Mouse (Mus musculus): ENCODE data around the gene Zfp456. TPM values are rescaled to one million over a fixed set of nuclear protein-coding genes. Genes with fewer than 3 reads are reported as not detected.
"Not testable (repeated sequence)": the region's sequence is repeated elsewhere in the genome, so short reads cannot be mapped to it uniquely, and the experiment has no call there.

Gene Zfp456
- total and polyA plus RNA-seq, 2 experiments from 2014 or later = 0.23 to 0.57 TPM

GRCm38 (mm10) chr13:67413634-67414033 is 38.0 kb upstream of the Zfp456 start:
- TF ChIP-seq CTCF (IDR thresholded peaks at IDR 0.05; ENCODE audit: low read depth) = peak; percentile 49
- H3K4me1 ChIP-seq (ENCODE audit: insufficient read depth); H3K4me3 ChIP-seq (ENCODE audit: low read depth, low read length); DNase-seq; H3K27ac ChIP-seq (ENCODE audit: low read depth, low read length); H3K4me2 ChIP-seq (ENCODE audit: low read depth); H3K27me3 ChIP-seq (ENCODE audit: insufficient read depth, low read length); H3K36me3 ChIP-seq (ENCODE audit: insufficient read depth); H3K9me3 ChIP-seq (ENCODE audit: low read length); H3K9ac ChIP-seq: not testable (repeated sequence)
- 76% methylated on average over 3 of the region's 3 CpGs for WGBS
- ATAC-seq = peak; percentile 53; the same call in 1 of the 2 replicates

- H3K36me3 ChIP-seq (ENCODE audit: insufficient read depth); H3K4me1 ChIP-seq (ENCODE audit: insufficient read depth); H3K27ac ChIP-seq (ENCODE audit: low read depth, low read length); H3K27me3 ChIP-seq (ENCODE audit: insufficient read depth, low read length); H3K9me3 ChIP-seq (ENCODE audit: low read length): not testable (repeated sequence)
- Histone ChIP-seq H3K4me2 (ENCODE audit: low read depth) (peak within 1 kb of the TSS; percentile 69), H3K4me3 (ENCODE audit: low read depth, low read length) (peak within 1 kb of the TSS; percentile 56), H3K9ac (peak within 1 kb of the TSS; percentile 45)
- WGBS = 2% methylated on average over 14 of the region's 16 CpGs
- DNase-seq = peak; percentile 68
- ATAC-seq = peak; percentile 95
These were observed 23.7 kb upstream of the Zfp456 start, which contains the start of gene Zfp429 for GRCm38 (mm10) chr13:67399183-67399903. Gene Zfp429 (minus strand): TSS chr13:67399819.

- not testable (repeated sequence) for DNase-seq; ATAC-seq; H3K27ac ChIP-seq (ENCODE audit: low read depth, low read length); H3K4me2 ChIP-seq (ENCODE audit: low read depth); H3K27me3 ChIP-seq (ENCODE audit: insufficient read depth, low read length); H3K9ac ChIP-seq; H3K36me3 ChIP-seq (ENCODE audit: insufficient read depth); H3K9me3 ChIP-seq (ENCODE audit: low read length); H3K4me1 ChIP-seq (ENCODE audit: insufficient read depth); H3K4me3 ChIP-seq (ENCODE audit: low read depth, low read length)
- 55% methylated on average over 3 of the region's 3 CpGs for WGBS
These were observed 645 bp upstream of the Zfp456 start for GRCm38 (mm10) chr13:67376255-67376654.

- Histone ChIP-seq H3K4me3 (ENCODE audit: low read depth, low read length) (peak within 1 kb of the TSS; percentile 70), H3K27me3 (ENCODE audit: insufficient read depth, low read length) (no peaks in the 10 kb centered on the region), H3K9ac (peak within 1 kb of the TSS; percentile 51), H3K4me1 (ENCODE audit: insufficient read depth) (peaks cover 5% of the 10 kb centered on the region; the same call in 1 of the 2 replicates), H3K4me2 (ENCODE audit: low read depth) (peak within 1 kb of the TSS; percentile 63), H3K36me3 (ENCODE audit: insufficient read depth) (no peaks in the 10 kb centered on the region), H3K9me3 (ENCODE audit: low read length) (no peaks in the 10 kb centered on the region), H3K27ac (ENCODE audit: low read depth, low read length) (0 out of 2 replicates have a peak within 1 kb of the TSS, but pooled peaks have one; percentile 22)
- peak; percentile 34; the same call in 1 of the 2 replicates for TF ChIP-seq CTCF (IDR thresholded peaks at IDR 0.05; ENCODE audit: low read depth)
- ATAC-seq = peak; percentile 97
- peak; percentile 90 for DNase-seq
- under 1% methylated on average over 15 of the region's 15 CpGs for WGBS
These were observed 15.4 kb downstream of the Zfp456 start, which contains the start of the genes Gm28044 and Zfp953 for GRCm38 (mm10) chr13:67360131-67360744. Gene Gm28044 (minus strand): TSS chr13:67360536. Gene Zfp953 (minus strand): TSS chr13:67360605.

GRCm38 (mm10) chr13:67351854-67352253 is 23.8 kb downstream of the Zfp456 start:
- Histone ChIP-seq H3K36me3 (ENCODE audit: insufficient read depth) (no peaks in the 10 kb centered on the region), H3K4me3 (ENCODE audit: low read depth, low read length) (no peak overlapping the region), H3K27me3 (ENCODE audit: insufficient read depth, low read length) (no peaks in the 10 kb centered on the region), H3K9ac (no peak overlapping the region), H3K4me2 (ENCODE audit: low read depth) (no peak overlapping the region), H3K9me3 (ENCODE audit: low read length) (no peaks in the 10 kb centered on the region), H3K4me1 (ENCODE audit: insufficient read depth) (no peaks in the 10 kb centered on the region), H3K27ac (ENCODE audit: low read depth, low read length) (no peak overlapping the region)
- TF ChIP-seq CTCF (IDR thresholded peaks at IDR 0.05; ENCODE audit: low read depth) = no peak
- ATAC-seq = no peak
- DNase-seq = no peak

- no peak for TF ChIP-seq CTCF (IDR thresholded peaks at IDR 0.05; ENCODE audit: low read depth)
- no peaks in the 10 kb centered on the region for H3K27me3 ChIP-seq (ENCODE audit: insufficient read depth, low read length)
- no peak overlapping the region for H3K9ac ChIP-seq
- H3K4me3 ChIP-seq (ENCODE audit: low read depth, low read length) = no peak overlapping the region
- H3K9me3 ChIP-seq (ENCODE audit: low read length) = no peaks in the 10 kb centered on the region
- ATAC-seq = no peak
- no peak for DNase-seq
- no peaks in the 10 kb centered on the region for H3K4me1 ChIP-seq (ENCODE audit: insufficient read depth)
- H3K4me2 ChIP-seq (ENCODE audit: low read depth) = no peak overlapping the region
- no peak overlapping the region for H3K27ac ChIP-seq (ENCODE audit: low read depth, low read length)
- H3K36me3 ChIP-seq (ENCODE audit: insufficient read depth) = no peaks in the 10 kb centered on the region
- WGBS = 95% methylated on average over 2 of the region's 2 CpGs
These were observed 32.2 kb downstream of the Zfp456 start for GRCm38 (mm10) chr13:67343422-67343821.

GRCm38 (mm10) chr13:67332877-67333276 is 42.7 kb downstream of the Zfp456 start:
- WGBS = 65% methylated on average over 1 of the region's 1 CpGs
- no peak overlapping the region for H3K27ac ChIP-seq (ENCODE audit: low read depth, low read length)
- no peak for DNase-seq

More at GRCm38 (mm10) chr13:67332877-67333276, 42.7 kb downstream of the Zfp456 start:
- H3K9ac ChIP-seq = peak overlapping the region; percentile 50
- H3K36me3 ChIP-seq (ENCODE audit: insufficient read depth) = no peaks in the 10 kb centered on the region
- no peaks in the 10 kb centered on the region for H3K27me3 ChIP-seq (ENCODE audit: insufficient read depth, low read length)
- TF ChIP-seq CTCF (IDR thresholded peaks at IDR 0.05; ENCODE audit: low read depth) = no peak
- no peaks in the 10 kb centered on the region for H3K9me3 ChIP-seq (ENCODE audit: low read length)
- H3K4me1 ChIP-seq (ENCODE audit: insufficient read depth) = no peaks in the 10 kb centered on the region
- ATAC-seq = peak; percentile 19
- peak overlapping the region; percentile 53 for H3K4me3 ChIP-seq (ENCODE audit: low read depth, low read length)
- H3K4me2 ChIP-seq (ENCODE audit: low read depth) = peak overlapping the region; percentile 80

Data from forebrain, postnatal 0 days (tissue).